Mouse (Mus musculus) E14TG2a.4 (cell line): Measurements from ENCODE around the gene Map4k4.

Experiments used
- CTCF ChIP-seq: conservative IDR thresholded peaks from 2 replicates; pipeline ENCODE4 v1.5.1; 2014; ENCODE audit warnings: low read length
- POU5F1 ChIP-seq: IDR thresholded peaks from 2 replicates; pipeline ENCODE4 v1.6.1; 2014; ENCODE audit warnings: low read length, borderline replicate concordance

- TF ChIP-seq CTCF: no peak
- TF ChIP-seq POU5F1: no peak
Measured at GRCm38 (mm10) chr1:40059122-40059774, 158.5 kb downstream of the Map4k4 start.
